Mouse (Mus musculus): ENCODE measurements around the gene Sec14l3. TPM values are rescaled to one million over a fixed set of nuclear protein-coding genes. Genes with fewer than 3 reads are reported as not detected.

The Sec14l3 gene
- not detected for polyA plus RNA-seq (2014; fragmentation: Illumina TruSeq; extraction: RNeasy Lipid Tissue Mini Kit (QIAGEN cat#74804); ENCODE audit: low read depth, low replicate concordance)

DNA sequence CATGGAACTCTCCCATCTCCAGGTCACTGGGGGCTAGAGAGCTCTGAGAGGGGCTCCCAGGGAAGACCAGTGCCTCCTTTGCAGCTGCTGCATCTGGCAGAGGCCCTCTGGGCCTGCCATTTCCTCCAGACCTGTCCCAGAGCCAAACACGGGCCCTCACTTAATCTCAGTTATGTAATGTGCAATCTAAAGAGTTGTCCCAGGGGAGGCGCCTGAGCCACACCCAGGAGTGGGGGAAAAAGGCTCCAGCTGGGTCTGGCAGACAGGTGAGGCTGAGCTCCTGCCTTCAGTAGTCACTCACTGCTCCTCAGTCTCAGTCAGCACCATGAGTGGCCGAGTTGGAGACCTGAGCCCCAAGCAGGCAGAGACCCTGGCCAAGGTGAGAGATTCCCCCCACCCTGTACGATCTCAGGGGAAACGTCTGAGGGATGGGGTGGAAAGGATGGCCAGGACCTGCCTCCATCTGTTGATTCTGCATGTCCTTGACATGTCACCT, at the start of gene Sec14l3:
Gene Sec14l3, plus strand, starts transcription at position 215 of the 496 bp plus-strand sequence.

DNA sequence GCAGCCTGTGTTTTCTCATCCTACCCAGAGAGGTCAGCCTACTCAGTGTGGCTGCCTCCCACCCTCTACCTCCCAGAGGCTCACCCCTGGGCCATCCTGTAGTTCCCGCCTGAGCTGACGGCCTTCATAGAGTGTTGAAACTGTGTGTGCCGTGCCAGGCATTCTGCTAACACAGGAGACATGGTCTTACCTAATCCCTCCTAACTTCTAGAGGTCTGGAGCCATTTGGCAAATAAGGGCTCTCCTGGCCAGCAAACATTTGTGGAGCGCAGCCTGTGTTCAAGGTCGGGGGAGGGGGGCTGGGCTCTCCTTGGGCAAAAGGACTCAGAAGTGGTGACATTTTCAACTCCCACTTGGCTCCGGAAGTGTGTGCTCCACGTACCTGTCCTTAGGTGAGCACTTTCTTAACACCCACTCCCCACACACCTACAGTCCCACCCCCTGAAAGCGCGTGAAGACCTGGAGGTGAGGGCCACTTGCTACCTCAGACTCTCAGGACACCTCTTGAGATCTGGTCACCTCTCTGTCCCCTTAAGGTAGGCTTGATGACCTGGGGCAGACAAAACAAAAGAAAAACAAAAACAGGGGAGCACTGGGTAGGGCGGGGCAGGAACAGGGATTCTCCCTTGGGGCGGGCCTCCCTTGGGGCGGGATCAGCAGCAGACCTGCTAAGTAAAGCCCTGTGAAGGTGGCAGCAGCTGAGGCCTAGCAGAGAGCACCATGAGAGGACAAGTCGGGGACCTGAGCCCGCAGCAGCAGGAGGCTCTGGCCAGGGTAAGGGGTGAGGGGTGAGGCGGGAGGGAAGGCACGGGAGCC, 33.3 kb upstream of the Sec14l3 start, which contains the start of gene Sec14l4:
Gene Sec14l4, plus strand, starts transcription at position 337 of the 816 bp plus-strand sequence.

DNA sequence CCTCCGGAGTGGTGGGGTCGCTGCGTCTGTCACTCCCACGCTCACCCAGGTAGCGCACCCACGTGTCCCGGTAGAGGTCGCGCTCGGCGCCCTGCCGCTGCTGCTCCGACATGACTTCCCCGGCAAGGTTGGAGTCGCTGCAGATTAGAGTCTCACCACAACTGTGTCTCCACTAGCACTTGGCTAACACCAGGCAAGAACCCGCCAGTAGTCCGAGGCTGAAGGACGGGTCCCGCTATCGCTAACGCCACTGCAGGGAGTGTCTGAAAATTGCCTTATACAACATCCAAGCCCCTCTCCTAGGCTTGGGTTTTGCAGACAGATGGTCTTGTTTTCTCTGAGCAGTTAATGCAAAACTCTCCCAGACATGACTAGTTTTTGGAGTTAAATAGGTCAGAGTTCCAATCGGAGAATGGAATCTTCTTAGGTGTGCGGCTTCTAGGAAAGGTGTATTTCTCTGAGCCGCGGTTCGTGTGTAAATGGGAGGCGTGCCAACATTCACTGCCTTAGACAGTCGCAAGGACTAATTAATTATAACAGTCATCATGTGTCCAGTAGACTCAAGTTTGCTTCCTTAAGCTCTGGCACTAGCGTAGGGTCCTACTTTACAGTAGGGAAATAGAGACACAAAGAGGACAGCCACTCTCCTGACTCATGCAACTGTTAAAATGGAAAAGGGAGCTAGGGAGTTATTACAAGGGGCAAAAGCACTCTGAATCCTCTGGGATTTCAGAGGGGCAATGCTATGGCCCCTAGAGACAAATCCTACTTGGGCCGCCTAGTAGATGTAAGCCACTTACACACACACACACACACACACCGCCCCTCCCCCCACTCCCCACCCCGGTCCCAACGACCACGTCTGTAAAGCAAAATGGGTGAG, 30.8 kb downstream of the Sec14l3 start, which contains the start of gene Mtfp1:
Gene Mtfp1, minus strand, starts transcription at position 275 of the 883 bp plus-strand sequence.

DNA sequence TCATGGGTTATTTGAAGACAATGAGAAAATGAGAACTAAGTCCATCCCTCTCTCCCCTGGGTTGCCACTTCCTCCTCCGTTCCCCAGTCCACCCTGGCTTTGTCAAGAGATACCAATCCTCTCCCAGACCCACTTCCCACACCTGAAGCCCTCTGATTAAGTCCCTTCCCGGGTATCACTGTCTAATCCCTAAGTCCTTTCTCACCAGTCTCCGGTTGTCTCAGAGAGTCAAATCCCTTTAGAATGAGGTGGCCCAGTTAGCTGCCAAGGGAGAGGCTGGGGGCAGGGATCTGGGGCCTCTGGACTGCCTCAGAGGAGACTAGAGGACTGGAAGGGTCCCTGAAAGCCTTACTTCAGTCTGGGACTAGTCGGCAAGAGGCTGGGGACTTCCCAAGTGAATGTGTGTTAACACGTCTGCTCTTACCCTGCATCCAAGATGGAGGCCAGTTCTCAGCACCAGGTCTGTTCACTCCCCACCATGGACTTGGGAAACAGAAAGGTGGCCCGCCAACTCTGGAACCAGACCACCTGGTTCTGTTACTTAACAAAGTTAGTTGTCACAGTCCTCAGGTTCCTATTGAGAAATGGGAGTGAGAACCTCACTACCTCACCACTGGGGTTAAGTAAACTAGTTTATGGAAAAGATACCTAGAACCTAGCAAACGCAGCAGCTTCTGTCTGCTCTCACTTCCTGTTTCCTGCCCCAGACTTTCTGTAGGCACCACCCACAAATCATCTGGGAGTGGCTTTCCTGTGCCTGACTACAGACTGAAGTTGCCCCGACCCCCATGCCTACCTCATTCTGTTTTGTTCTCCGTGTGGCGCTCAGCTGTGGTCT, 58.3 kb downstream of the Sec14l3 start, which contains the start of gene Sec14l2:
Gene Sec14l2, minus strand, starts transcription at position 674 of the 838 bp plus-strand sequence.

Other genes with a start within 250 kb of the Sec14l3 start
- gene Osbp2, start 200.9 kb upstream of the Sec14l3 start, polyA plus RNA-seq (2014; fragmentation: Illumina TruSeq; extraction: RNeasy Lipid Tissue Mini Kit (QIAGEN cat#74804); ENCODE audit: low read depth, low replicate concordance) = 0.23 TPM
- gene 4921536K21Rik, start 169.7 kb upstream of the Sec14l3 start, polyA plus RNA-seq (2014; fragmentation: Illumina TruSeq; extraction: RNeasy Lipid Tissue Mini Kit (QIAGEN cat#74804); ENCODE audit: low read depth, low replicate concordance) = 0.64 TPM
- 4.7 TPM for gene Dusp18, start 169.6 kb upstream of the Sec14l3 start, polyA plus RNA-seq (2014; fragmentation: Illumina TruSeq; extraction: RNeasy Lipid Tissue Mini Kit (QIAGEN cat#74804); ENCODE audit: low read depth, low replicate concordance)
- gene Slc35e4, start 150.2 kb upstream of the Sec14l3 start, polyA plus RNA-seq (2014; fragmentation: Illumina TruSeq; extraction: RNeasy Lipid Tissue Mini Kit (QIAGEN cat#74804); ENCODE audit: low read depth, low replicate concordance) = not detected
- 8.5 TPM for gene Tcn2, start 132.7 kb upstream of the Sec14l3 start, polyA plus RNA-seq (2014; fragmentation: Illumina TruSeq; extraction: RNeasy Lipid Tissue Mini Kit (QIAGEN cat#74804); ENCODE audit: low read depth, low replicate concordance)
- gene Pes1, start 100.9 kb upstream of the Sec14l3 start, polyA plus RNA-seq (2014; fragmentation: Illumina TruSeq; extraction: RNeasy Lipid Tissue Mini Kit (QIAGEN cat#74804); ENCODE audit: low read depth, low replicate concordance) = 20.8 TPM
- gene 4930556J24Rik, start 88.1 kb upstream of the Sec14l3 start, polyA plus RNA-seq (2014; fragmentation: Illumina TruSeq; extraction: RNeasy Lipid Tissue Mini Kit (QIAGEN cat#74804); ENCODE audit: low read depth, low replicate concordance) = not detected
- not detected for gene Gal3st1, start 81.2 kb upstream of the Sec14l3 start, polyA plus RNA-seq (2014; fragmentation: Illumina TruSeq; extraction: RNeasy Lipid Tissue Mini Kit (QIAGEN cat#74804); ENCODE audit: low read depth, low replicate concordance)
- 0.47 TPM for gene Sec14l4, start 33.4 kb upstream of the Sec14l3 start, polyA plus RNA-seq (2014; fragmentation: Illumina TruSeq; extraction: RNeasy Lipid Tissue Mini Kit (QIAGEN cat#74804); ENCODE audit: low read depth, low replicate concordance)
- gene Mtfp1, start 30.6 kb downstream of the Sec14l3 start, polyA plus RNA-seq (2014; fragmentation: Illumina TruSeq; extraction: RNeasy Lipid Tissue Mini Kit (QIAGEN cat#74804); ENCODE audit: low read depth, low replicate concordance) = 6.5 TPM
- 0.82 TPM for gene Sec14l2, start 58.6 kb downstream of the Sec14l3 start, polyA plus RNA-seq (2014; fragmentation: Illumina TruSeq; extraction: RNeasy Lipid Tissue Mini Kit (QIAGEN cat#74804); ENCODE audit: low read depth, low replicate concordance)
- gene Rnf215, start 70.4 kb downstream of the Sec14l3 start, polyA plus RNA-seq (2014; fragmentation: Illumina TruSeq; extraction: RNeasy Lipid Tissue Mini Kit (QIAGEN cat#74804); ENCODE audit: low read depth, low replicate concordance) = 4.8 TPM
- 4.5 TPM for gene Ccdc157, start 95.5 kb downstream of the Sec14l3 start, polyA plus RNA-seq (2014; fragmentation: Illumina TruSeq; extraction: RNeasy Lipid Tissue Mini Kit (QIAGEN cat#74804); ENCODE audit: low read depth, low replicate concordance)
- 17.6 TPM for gene Sf3a1, start 95.5 kb downstream of the Sec14l3 start, polyA plus RNA-seq (2014; fragmentation: Illumina TruSeq; extraction: RNeasy Lipid Tissue Mini Kit (QIAGEN cat#74804); ENCODE audit: low read depth, low replicate concordance)
- gene Tbc1d10a, start 121.9 kb downstream of the Sec14l3 start, polyA plus RNA-seq (2014; fragmentation: Illumina TruSeq; extraction: RNeasy Lipid Tissue Mini Kit (QIAGEN cat#74804); ENCODE audit: low read depth, low replicate concordance) = not detected
- not detected for gene Castor1, start 153.4 kb downstream of the Sec14l3 start, polyA plus RNA-seq (2014; fragmentation: Illumina TruSeq; extraction: RNeasy Lipid Tissue Mini Kit (QIAGEN cat#74804); ENCODE audit: low read depth, low replicate concordance)
- not detected for gene Osm, start 171.6 kb downstream of the Sec14l3 start, polyA plus RNA-seq (2014; fragmentation: Illumina TruSeq; extraction: RNeasy Lipid Tissue Mini Kit (QIAGEN cat#74804); ENCODE audit: low read depth, low replicate concordance)
- not detected for gene Lif, start 192.7 kb downstream of the Sec14l3 start, polyA plus RNA-seq (2014; fragmentation: Illumina TruSeq; extraction: RNeasy Lipid Tissue Mini Kit (QIAGEN cat#74804); ENCODE audit: low read depth, low replicate concordance)